In the genomic region with DNA sequence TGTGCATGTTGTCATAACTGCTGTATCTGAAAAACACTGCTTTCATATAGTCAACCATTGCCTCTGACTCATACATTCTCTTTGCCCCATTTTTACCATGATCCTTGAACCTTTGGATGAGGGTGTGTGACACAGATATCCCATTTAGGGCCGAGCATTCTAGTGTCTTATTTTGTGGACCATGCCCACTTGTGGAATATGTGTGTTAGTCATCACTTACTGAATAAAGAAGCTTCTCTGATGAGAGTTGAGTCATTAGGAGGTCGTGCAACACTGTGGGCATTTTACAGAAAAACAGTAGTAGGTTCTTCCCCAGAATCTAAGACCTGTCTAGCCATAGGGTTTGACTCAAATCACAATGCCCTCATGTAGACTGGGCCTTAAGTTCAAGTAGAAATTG, we compare ENCODE assay signal across 30 mouse cellular contexts. TPM values are rescaled to one million over a fixed set of nuclear protein-coding genes. Genes with fewer than 3 reads are reported as not detected.
A peak's percentile ranks its signal among the peaks of the same experiment; 100 is the strongest.
DNase-seq lines count a peak whose midpoint lies in the region; ATAC-seq and TF ChIP-seq lines count a peak whose summit lies in the region.
"Had no signal": no experiment of that assay in that cellular context is flagged by ENCODE, and none has a peak within 500 bp of the region (broad histone marks: within the 10 kb centered on the region; RNA-seq: fewer than 3 reads in every experiment).

No protein-coding gene starts in this region.

- 39% methylated on average over 2 of the region's 2 CpGs for WGBS in macrophage (ENCODE audit: missing documents)
- 76% methylated on average over 2 of the region's 2 CpGs for WGBS in forebrain, embryonic 11.5 days

- no peak for TF ChIP-seq POLR2A in bone marrow macrophage, adult 2 months (IDR thresholded peaks at IDR 0.05; ENCODE audit: borderline replicate concordance, low read depth, low read length)

- TF ChIP-seq CTCF in bone marrow macrophage, adult 2 months (IDR thresholded peaks at IDR 0.05; ENCODE audit: low read depth, low read length), result no peak

- no peak overlapping the region for H3K4me2 ChIP-seq in forebrain, embryonic 11.5 days (ENCODE audit: low read depth, low read length, severe bottlenecking)
- H3K4me2 ChIP-seq: embryonic facial prominence, embryonic 12.5 days; embryonic facial prominence, embryonic 15.5 days; heart, embryonic 13.5 days; hindbrain, embryonic 14.5 days had no signal

- no peaks in the 10 kb centered on the region for H3K27me3 ChIP-seq in forebrain, embryonic 11.5 days (ENCODE audit: control insufficient read depth, insufficient read depth, low read length)
- H3K27me3 ChIP-seq: embryonic facial prominence, embryonic 12.5 days; embryonic facial prominence, embryonic 15.5 days; heart, embryonic 13.5 days had no signal

- H3K4me1 ChIP-seq in bone marrow macrophage, adult 2 months (ENCODE audit: control insufficient read depth, insufficient read depth, low read length), result peaks cover 5% of the 10 kb centered on the region; the same call in 1 of the 2 replicates
- H3K4me1 ChIP-seq in forebrain, embryonic 11.5 days (replicated peaks; ENCODE audit: control insufficient read depth, insufficient read depth, low read length), result no peaks in the 10 kb centered on the region
- H3K4me1 ChIP-seq: embryonic facial prominence, embryonic 12.5 days; embryonic facial prominence, embryonic 15.5 days; heart, embryonic 10.5 days; heart, embryonic 13.5 days had no signal

- ATAC-seq in forebrain, embryonic 11.5 days (replicated peaks; ENCODE audit: low FRiP score), result no peak
- ATAC-seq: CD4-positive, CD25-positive, alpha-beta regulatory T cell, adult 4 months; forebrain, embryonic 14.5 days; forebrain, postnatal 0 days; hindbrain, postnatal 0 days; intestine, postnatal 0 days had no signal

- no peaks in the 10 kb centered on the region for H3K36me3 ChIP-seq in macrophage (ENCODE audit: inconsistent target)
- no peaks in the 10 kb centered on the region for H3K36me3 ChIP-seq in forebrain, embryonic 11.5 days (ENCODE audit: control insufficient read depth, insufficient read depth, low read length)
- H3K36me3 ChIP-seq: embryonic facial prominence, embryonic 12.5 days; embryonic facial prominence, embryonic 15.5 days; heart, embryonic 10.5 days; heart, embryonic 13.5 days had no signal

- no peaks in the 10 kb centered on the region for H3K9me3 ChIP-seq in forebrain, embryonic 11.5 days (ENCODE audit: control insufficient read depth, low read length)
- H3K9me3 ChIP-seq: embryonic facial prominence, embryonic 12.5 days; embryonic facial prominence, embryonic 15.5 days; heart, embryonic 10.5 days; heart, embryonic 13.5 days had no signal

- no peak overlapping the region for H3K9ac ChIP-seq in forebrain, embryonic 11.5 days (ENCODE audit: low read length)
- H3K9ac ChIP-seq: embryonic facial prominence, embryonic 12.5 days; embryonic facial prominence, embryonic 15.5 days; forebrain, postnatal 0 days; heart, embryonic 13.5 days; hindbrain, embryonic 14.5 days had no signal

- H3K79me2 ChIP-seq in macrophage (ENCODE audit: inconsistent target), result no peaks in the 10 kb centered on the region

- H3K27ac ChIP-seq in bone marrow macrophage, adult 2 months (ENCODE audit: insufficient read depth, low read depth, low read length), result peak overlapping the region; percentile 28; the same call in 1 of the 2 replicates
- H3K27ac ChIP-seq in macrophage, result 0 out of 2 replicates have a peak overlapping the region, but pooled peaks have one; percentile 12
- H3K27ac ChIP-seq in forebrain, embryonic 11.5 days (ENCODE audit: low read depth, low read length), result no peak overlapping the region
- H3K27ac ChIP-seq: embryonic facial prominence, embryonic 12.5 days; embryonic facial prominence, embryonic 15.5 days; gastrocnemius, adult 2 months; heart, embryonic 10.5 days; heart, embryonic 13.5 days; hindbrain, embryonic 14.5 days; hindbrain, postnatal 0 days had no signal

- peak; percentile 1 for DNase-seq in adrenal gland, adult 2 months
- no peak for DNase-seq in adrenal gland, postnatal 10 days
- no peak for DNase-seq in forebrain, embryonic 11.5 days (ENCODE audit: low spot score)
- DNase-seq in cerebellum, postnatal 4 days (ENCODE audit: low spot score in 2 of 2), result no peak
- DNase-seq: adrenal gland, postnatal 25 days; cerebellum, adult 18-20 months; cerebellum, adult 9-10 months; cerebellum, postnatal 14 days; forebrain, postnatal 0 days; gastrocnemius, adult 2 months; gastrocnemius, postnatal 14 days; heart, adult 18-20 months; heart, postnatal 14 days; heart, postnatal 4 days; kidney, adult 2 months had no signal

- no peak overlapping the region for H3K4me3 ChIP-seq in bone marrow macrophage, adult 2 months (ENCODE audit: insufficient read depth, low read length)
- H3K4me3 ChIP-seq in macrophage (ENCODE audit: inconsistent target), result no peak overlapping the region
- no peak overlapping the region for H3K4me3 ChIP-seq in forebrain, embryonic 11.5 days (ENCODE audit: low read depth, low read length)
- H3K4me3 ChIP-seq: embryonic facial prominence, embryonic 12.5 days; embryonic facial prominence, embryonic 15.5 days; gastrocnemius, adult 2 months; heart, embryonic 10.5 days; heart, embryonic 13.5 days had no signal

RNA-seq across cellular contexts. Expression of a gene that starts 9.8 kb away (rescaled TPM):
- 1 to 10 TPM in 1 of 2 experiments, under 1 TPM in 1; 0.69 to 1.0 TPM for total RNA-seq in adrenal gland, adult 2 months (2021)
- 0.01 TPM in 1 of 2 replicates, not detected in the other for polyA plus RNA-seq in adrenal gland, adult 2 months (2012; rRNA removed)
- 1 to 10 TPM; 1.2 to 1.5 TPM for total RNA-seq in adrenal gland, postnatal 10 days (2021)
- polyA plus RNA-seq in bone marrow macrophage, adult 2 months (2012; ENCODE audit: insufficient read depth, insufficient read length, missing spikeins), result 17.6 and 19.5 TPM in 2 replicates
- total RNA-seq in macrophage (2018; cell fraction: chromatin; rRNA removed), result 1,000 to 10,000 TPM in 10 of 26 experiments, 100 to 1,000 TPM in 16; 103 to 1,683 (median 774) TPM
- total RNA-seq in macrophage (2018; cell fraction: cytosol; rRNA removed), result 1,000 to 10,000 TPM in 10 of 26 experiments, 100 to 1,000 TPM in 16; 101 to 2,461 (median 791) TPM
- 1,000 to 10,000 TPM in 14 of 26 experiments, 100 to 1,000 TPM in 12; 145 to 2,115 (median 1,148) TPM for total RNA-seq in macrophage (2018; cell fraction: nucleus; rRNA removed)
- polyA plus RNA-seq in macrophage (2018), result 91.7 to 459 TPM (median 223 TPM) in 3 replicates
- not detected in 2 replicates for polyA plus RNA-seq in forebrain, embryonic 11.5 days (2014; fragmentation: Nextera tagmentation; extraction: Ambion mirVana)
- total RNA-seq: forebrain, postnatal 0 days; gastrocnemius, adult 2 months; gastrocnemius, postnatal 14 days; gastrocnemius, postnatal 4 days had no signal
- polyA plus RNA-seq: C2C12; forebrain, embryonic 14.5 days; forebrain, postnatal 0 days; heart, embryonic 10.5 days; heart, embryonic 13.5 days; hindbrain, embryonic 11.5 days; hindbrain, embryonic 14.5 days; hindbrain, postnatal 0 days; intestine, embryonic 14.5 days had no signal

Comparison
In these comparisons a context has a peak if more than half of its experiments do, and no peak if none do; other contexts are left out.
1. RNA of a gene that starts 9.8 kb away (polyA plus RNA-seq): 91.7 to 459 TPM in macrophage and 17.6 to 19.5 TPM in bone marrow macrophage, adult 2 months; 0.01 TPM in adrenal gland, adult 2 months and not detected in forebrain, embryonic 11.5 days; every median in the first group is over 10 times any median in the second.